Mouse (Mus musculus) forebrain, embryonic 15.5 days (tissue): ENCODE measurements around the gene Prdm16. TPM values are rescaled to one million over a fixed set of nuclear protein-coding genes. Genes with fewer than 3 reads are reported as not detected.

ENCODE experiments used
- ATAC-seq: fragments of 200-750 bp; cut with Nextera tagmentation; replicated peaks from 2 replicates; pipeline ENCODE4 v1.8.0; 2017; ENCODE audit warnings: mild to moderate bottlenecking, moderate TSS enrichment, moderate library complexity
- H3K27ac ChIP-seq: fragments of 300-500 bp; sonication (generic); replicated peaks from 2 replicates; pipeline ENCODE4 v1.5.1; 2015; ENCODE audit warnings: mild to moderate bottlenecking, inconsistent platforms
- H3K27me3 ChIP-seq: fragments of 300-500 bp; sonication (generic); 2 replicates; pipeline ENCODE4 v1.6.1; 2015; ENCODE audit warnings: inconsistent platforms
- H3K36me3 ChIP-seq: fragments of 300-500 bp; sonication (generic); 2 replicates; pipeline ENCODE4 v1.6.1; 2015; ENCODE audit warnings: mild to moderate bottlenecking, inconsistent platforms
- H3K4me1 ChIP-seq: fragments of 300-500 bp; sonication (generic); 2 replicates; pipeline ENCODE4 v1.6.1; 2015; ENCODE audit warnings: inconsistent platforms
- H3K4me2 ChIP-seq: fragments of 300-500 bp; sonication (generic); replicated peaks from 2 replicates; pipeline ENCODE4 v1.6.1; 2015; ENCODE audit warnings: mild to moderate bottlenecking, inconsistent platforms
- H3K4me3 ChIP-seq: fragments of 300-500 bp; sonication (generic); 2 replicates; pipeline ENCODE4 v1.5.1; 2015; ENCODE audit warnings: mild to moderate bottlenecking, inconsistent platforms
- H3K9ac ChIP-seq: fragments of 300-500 bp; sonication (generic); replicated peaks from 2 replicates; pipeline ENCODE4 v1.6.1; 2015; ENCODE audit warnings: mild to moderate bottlenecking, inconsistent platforms
- H3K9me3 ChIP-seq: fragments of 300-500 bp; sonication (generic); 2 replicates; pipeline ENCODE4 v1.6.1; 2016; ENCODE audit warnings: inconsistent platforms
- WGBS: fragments of 180-500 bp; shearing (Covaris S2); methylation state at CpG from one replicate; pipeline ENCODE4 v1.1.7; 2015; ENCODE audit warnings: mixed read lengths; 5-methylcytosine and 5-hydroxymethylcytosine counted together
- polyA plus RNA-seq: library from polyadenylated mRNA; unstranded; fragments of >200 nt; fragmentation: Nextera tagmentation; extraction: Ambion mirVana; gene quantifications from 2 replicates; pipeline ENCODE4 v1.2.1, GENCODE M21; 2015

Gene Prdm16
- polyA plus RNA-seq, 1 experiment from 2014 or later = 33.5 TPM

DNA sequence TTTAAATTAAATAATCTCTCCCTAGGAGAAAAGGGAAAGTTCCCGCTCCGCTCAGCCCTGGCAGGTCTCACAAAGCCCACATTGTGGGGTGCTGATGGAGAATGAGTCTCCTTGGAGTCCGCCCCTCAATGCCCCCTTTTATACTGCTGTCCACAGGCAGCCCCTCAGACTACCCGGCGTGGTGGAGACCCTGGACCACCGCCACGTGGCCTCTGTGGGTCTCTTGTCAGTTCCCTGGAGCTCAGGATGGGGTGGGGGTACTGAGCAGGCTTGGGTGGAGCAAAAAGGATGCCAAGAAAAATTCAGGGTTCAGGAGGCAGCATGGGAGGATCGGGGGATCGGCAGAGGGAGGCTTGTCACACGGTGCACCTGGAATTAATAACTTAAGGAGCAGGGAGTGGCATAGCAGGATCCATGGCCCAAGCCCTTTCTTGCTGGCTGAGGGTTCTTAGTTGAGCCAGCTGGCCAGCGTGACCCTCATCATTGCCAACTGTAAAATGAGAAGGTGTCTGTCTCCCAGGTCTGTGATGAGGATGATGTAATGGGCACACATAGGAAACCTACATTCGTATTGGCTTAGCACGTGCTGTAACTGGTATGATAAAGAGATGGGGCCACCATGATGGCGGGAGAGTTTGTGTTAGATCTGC, 239.9 kb downstream of the Prdm16 start:
- no peaks in the 10 kb centered on the region for H3K27me3 ChIP-seq
- H3K4me3 ChIP-seq = no peak overlapping the region
- peaks cover 40% of the 10 kb centered on the region for H3K4me1 ChIP-seq
- no peak overlapping the region for H3K4me2 ChIP-seq
- WGBS = 48% methylated on average over 14 of the region's 14 CpGs
- no peaks in the 10 kb centered on the region for H3K36me3 ChIP-seq
- no peaks in the 10 kb centered on the region for H3K9me3 ChIP-seq
- H3K9ac ChIP-seq = no peak overlapping the region
- peak; percentile 62 for ATAC-seq
- peak overlapping the region; percentile 42 for H3K27ac ChIP-seq

DNA sequence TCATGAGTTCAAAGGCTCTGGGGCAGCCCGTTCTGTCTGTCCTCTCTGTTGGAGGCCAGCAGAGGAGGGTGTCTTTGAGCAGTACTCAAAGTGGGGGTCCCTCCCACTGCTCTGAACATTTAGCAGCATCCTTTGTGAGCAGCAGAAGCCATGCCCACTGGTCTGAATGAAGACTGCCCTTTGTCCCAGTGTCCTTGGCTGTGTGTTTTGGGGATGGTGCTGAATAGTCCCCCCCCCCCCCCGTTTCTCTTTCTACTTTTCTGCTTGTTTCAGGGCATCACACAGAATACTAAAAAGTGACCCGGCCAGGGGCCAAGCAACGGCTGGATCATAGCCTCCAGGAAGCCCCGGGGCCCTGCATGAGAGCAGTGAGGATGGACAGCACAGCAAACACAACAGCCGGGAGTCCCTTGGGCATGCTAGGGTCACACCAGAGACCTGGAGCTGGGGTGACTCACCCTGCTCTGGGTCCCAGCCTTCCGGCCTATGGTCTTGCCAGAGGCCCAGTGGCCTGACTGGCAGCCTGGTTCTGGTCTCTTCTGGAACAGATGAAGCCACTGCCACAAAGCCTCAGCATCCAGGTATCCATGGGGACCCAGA, 242.4 kb downstream of the Prdm16 start:
- Histone ChIP-seq H3K27me3 (no peaks in the 10 kb centered on the region), H3K9ac (no peak overlapping the region), H3K27ac (no peak overlapping the region), H3K4me2 (no peak overlapping the region), H3K36me3 (no peaks in the 10 kb centered on the region), H3K9me3 (no peaks in the 10 kb centered on the region), H3K4me1 (peaks cover 50% of the 10 kb centered on the region), H3K4me3 (no peak overlapping the region)
- no peak for ATAC-seq
- WGBS = 33% methylated on average over 7 of the region's 7 CpGs

- H3K9ac ChIP-seq = no peak overlapping the region
- H3K4me2 ChIP-seq = no peak overlapping the region
- no peaks in the 10 kb centered on the region for H3K27me3 ChIP-seq
- ATAC-seq = no peak
- peaks cover 50% of the 10 kb centered on the region for H3K4me1 ChIP-seq
- H3K4me3 ChIP-seq = no peak overlapping the region
- no peaks in the 10 kb centered on the region for H3K36me3 ChIP-seq
- no peaks in the 10 kb centered on the region for H3K9me3 ChIP-seq
- WGBS = 35% methylated on average over 18 of the region's 18 CpGs
- H3K27ac ChIP-seq = no peak overlapping the region
These were observed 243.2 kb downstream of the Prdm16 start for GRCm38 (mm10) chr4:154393196-154394122.

DNA sequence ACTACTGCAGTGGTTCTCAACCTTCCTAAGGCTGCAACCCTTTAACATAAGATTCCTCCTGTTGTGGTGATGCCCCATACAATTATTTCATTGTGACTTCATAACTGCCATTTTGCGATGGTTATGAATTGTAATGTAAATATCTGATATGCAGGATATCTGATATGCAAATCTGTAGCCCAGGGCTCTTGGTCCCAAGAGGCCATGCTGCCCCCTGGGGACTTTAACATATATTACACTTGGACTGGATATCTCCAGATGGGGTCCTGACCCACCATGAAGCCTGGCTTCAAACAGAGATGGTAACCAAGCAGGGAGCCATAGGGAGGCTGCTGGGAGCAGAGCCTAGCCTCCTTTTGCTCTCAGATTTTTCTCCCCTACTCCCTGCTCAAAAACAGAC, 244.0 kb downstream of the Prdm16 start:
- Histone ChIP-seq H3K4me3 (no peak overlapping the region), H3K36me3 (no peaks in the 10 kb centered on the region), H3K9me3 (no peaks in the 10 kb centered on the region), H3K9ac (no peak overlapping the region), H3K4me2 (no peak overlapping the region), H3K4me1 (peaks cover 50% of the 10 kb centered on the region), H3K27me3 (no peaks in the 10 kb centered on the region), H3K27ac (no peak overlapping the region)
- ATAC-seq = no peak
- 92% methylated on average over 1 of the region's 1 CpGs for WGBS

DNA sequence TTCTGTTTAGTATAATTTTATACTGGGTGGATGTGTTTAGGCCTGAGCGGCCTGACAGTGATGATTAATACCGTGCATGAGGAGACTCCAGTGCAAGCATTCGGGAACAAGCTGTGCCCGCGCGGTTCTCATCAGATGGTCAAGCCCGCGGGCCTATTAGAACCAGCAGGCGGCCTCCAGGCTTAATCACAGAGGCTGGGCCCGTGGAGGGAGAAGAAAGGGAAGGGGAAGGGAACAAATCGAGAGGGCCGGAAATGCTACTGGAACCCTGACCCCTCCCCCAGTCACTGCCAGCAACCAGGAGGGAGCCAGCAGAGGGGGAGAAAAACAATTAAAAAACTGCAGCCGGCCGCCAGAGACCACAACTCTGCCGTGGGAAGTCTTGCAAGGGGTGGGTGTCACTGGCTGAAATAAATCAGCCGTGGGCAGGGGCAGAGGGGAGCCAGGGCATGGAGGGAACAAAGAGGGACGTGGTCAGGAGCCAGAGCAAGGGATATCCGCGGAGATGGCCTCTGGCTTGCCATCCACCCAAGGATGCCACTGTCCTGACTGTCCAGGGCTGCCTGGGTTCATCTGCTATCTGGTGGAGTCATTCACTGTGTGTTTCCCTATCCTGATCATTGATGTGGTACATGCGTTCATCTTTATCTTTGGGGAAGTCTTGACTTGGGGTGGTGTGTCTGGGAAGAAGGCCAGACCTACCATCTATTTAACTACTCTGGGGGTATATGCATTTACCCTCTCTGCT, 246.2 kb downstream of the Prdm16 start:
- Histone ChIP-seq H3K4me3 (no peak overlapping the region), H3K9ac (no peak overlapping the region), H3K4me2 (no peak overlapping the region; the same call in 1 of the 2 replicates), H3K36me3 (no peaks in the 10 kb centered on the region), H3K4me1 (peaks cover 49% of the 10 kb centered on the region), H3K9me3 (no peaks in the 10 kb centered on the region), H3K27me3 (no peaks in the 10 kb centered on the region), H3K27ac (peak overlapping the region; percentile 69)
- 7% methylated on average over 20 of the region's 20 CpGs for WGBS
- peak; percentile 51 for ATAC-seq

GRCm38 (mm10) chr4:154389641-154390040, 247.0 kb downstream of the Prdm16 start:
- 92% methylated on average over 2 of the region's 2 CpGs for WGBS

DNA sequence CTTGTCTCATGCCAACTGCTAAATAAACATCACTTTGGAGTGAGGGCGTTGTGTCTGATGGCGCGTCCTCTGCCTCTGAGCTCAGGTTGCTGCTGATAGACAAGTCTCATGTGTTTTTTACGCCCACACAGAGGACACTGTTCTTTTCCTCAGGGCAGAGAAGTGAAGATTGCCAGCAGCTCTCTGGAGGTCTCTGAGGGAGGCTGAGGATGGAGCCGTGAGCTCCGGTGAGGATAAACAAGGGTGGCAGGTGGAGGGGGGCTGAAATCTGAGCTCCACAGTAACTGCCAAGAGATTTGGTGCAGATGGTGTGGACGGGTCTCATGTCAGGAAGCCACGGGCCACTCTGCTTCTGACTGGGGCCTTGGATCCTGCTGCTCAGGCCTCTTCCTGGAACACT, 249.9 kb downstream of the Prdm16 start:
- Histone ChIP-seq H3K9ac (no peak overlapping the region), H3K4me3 (no peak overlapping the region), H3K27ac (no peak overlapping the region; the same call in 1 of the 2 replicates), H3K4me1 (peaks cover 29% of the 10 kb centered on the region), H3K4me2 (no peak overlapping the region), H3K27me3 (no peaks in the 10 kb centered on the region), H3K36me3 (no peaks in the 10 kb centered on the region), H3K9me3 (no peaks in the 10 kb centered on the region)
- WGBS = 41% methylated on average over 8 of the region's 8 CpGs
- ATAC-seq = no peak

More at GRCm38 (mm10) chr4:154389641-154390040, 247.0 kb downstream of the Prdm16 start:
- Histone ChIP-seq H3K27me3 (no peaks in the 10 kb centered on the region), H3K27ac (peak overlapping the region; percentile 69; the same call in 1 of the 2 replicates), H3K9ac (no peak overlapping the region), H3K36me3 (no peaks in the 10 kb centered on the region), H3K9me3 (no peaks in the 10 kb centered on the region), H3K4me3 (no peak overlapping the region), H3K4me2 (no peak overlapping the region), H3K4me1 (peaks cover 48% of the 10 kb centered on the region)
- ATAC-seq = no peak

GRCm38 (mm10) chr4:154385918-154386317, 250.8 kb downstream of the Prdm16 start:
- H3K4me2 ChIP-seq = no peak overlapping the region
- H3K27ac ChIP-seq = no peak overlapping the region
- H3K9me3 ChIP-seq = no peaks in the 10 kb centered on the region
- no peak overlapping the region for H3K4me3 ChIP-seq
- H3K27me3 ChIP-seq = no peaks in the 10 kb centered on the region
- H3K9ac ChIP-seq = no peak overlapping the region
- H3K36me3 ChIP-seq = no peaks in the 10 kb centered on the region
- WGBS = 50% methylated on average over 2 of the region's 2 CpGs
- peaks cover 21% of the 10 kb centered on the region for H3K4me1 ChIP-seq
- ATAC-seq = no peak

GRCm38 (mm10) chr4:154385208-154385607, 251.5 kb downstream of the Prdm16 start:
- H3K27ac ChIP-seq = no peak overlapping the region
- no peaks in the 10 kb centered on the region for H3K9me3 ChIP-seq
- ATAC-seq = no peak
- H3K4me1 ChIP-seq = peaks cover 14% of the 10 kb centered on the region
- H3K9ac ChIP-seq = no peak overlapping the region
- no peak overlapping the region for H3K4me2 ChIP-seq
- H3K36me3 ChIP-seq = no peaks in the 10 kb centered on the region
- H3K27me3 ChIP-seq = no peaks in the 10 kb centered on the region
- WGBS = 64% methylated on average over 8 of the region's 8 CpGs
- no peak overlapping the region for H3K4me3 ChIP-seq

- Histone ChIP-seq H3K9me3 (no peaks in the 10 kb centered on the region), H3K4me2 (no peak overlapping the region), H3K27ac (no peak overlapping the region), H3K27me3 (no peaks in the 10 kb centered on the region), H3K4me3 (no peak overlapping the region), H3K4me1 (no peaks in the 10 kb centered on the region), H3K9ac (no peak overlapping the region), H3K36me3 (no peaks in the 10 kb centered on the region)
- WGBS = 91% methylated on average over 2 of the region's 2 CpGs
- no peak for ATAC-seq
These were observed 257.8 kb downstream of the Prdm16 start for GRCm38 (mm10) chr4:154378876-154379275.

GRCm38 (mm10) chr4:154375939-154376625, 260.6 kb downstream of the Prdm16 start:
- no peak overlapping the region for H3K4me3 ChIP-seq
- no peaks in the 10 kb centered on the region for H3K27me3 ChIP-seq
- no peak for ATAC-seq
- H3K27ac ChIP-seq = no peak overlapping the region
- H3K9ac ChIP-seq = no peak overlapping the region
- no peaks in the 10 kb centered on the region for H3K4me1 ChIP-seq
- no peaks in the 10 kb centered on the region for H3K9me3 ChIP-seq
- H3K4me2 ChIP-seq = no peak overlapping the region
- WGBS = 94% methylated on average over 10 of the region's 10 CpGs
- no peaks in the 10 kb centered on the region for H3K36me3 ChIP-seq
